Mouse (Mus musculus) mature B cell (primary cell): ENCODE results near the gene Sf3a1.
"Not testable (repeated sequence)": the region's sequence is repeated elsewhere in the genome, so short reads cannot be mapped to it uniquely, and the experiment has no call there.

Experiments
- in situ Hi-C: fragments of 300-500 bp; cut with MboI; formaldehyde crosslinking; loops from 2 replicates; pipeline ENCODE4 v1.14.3; 2019

Sf3a1 gene

DNA sequence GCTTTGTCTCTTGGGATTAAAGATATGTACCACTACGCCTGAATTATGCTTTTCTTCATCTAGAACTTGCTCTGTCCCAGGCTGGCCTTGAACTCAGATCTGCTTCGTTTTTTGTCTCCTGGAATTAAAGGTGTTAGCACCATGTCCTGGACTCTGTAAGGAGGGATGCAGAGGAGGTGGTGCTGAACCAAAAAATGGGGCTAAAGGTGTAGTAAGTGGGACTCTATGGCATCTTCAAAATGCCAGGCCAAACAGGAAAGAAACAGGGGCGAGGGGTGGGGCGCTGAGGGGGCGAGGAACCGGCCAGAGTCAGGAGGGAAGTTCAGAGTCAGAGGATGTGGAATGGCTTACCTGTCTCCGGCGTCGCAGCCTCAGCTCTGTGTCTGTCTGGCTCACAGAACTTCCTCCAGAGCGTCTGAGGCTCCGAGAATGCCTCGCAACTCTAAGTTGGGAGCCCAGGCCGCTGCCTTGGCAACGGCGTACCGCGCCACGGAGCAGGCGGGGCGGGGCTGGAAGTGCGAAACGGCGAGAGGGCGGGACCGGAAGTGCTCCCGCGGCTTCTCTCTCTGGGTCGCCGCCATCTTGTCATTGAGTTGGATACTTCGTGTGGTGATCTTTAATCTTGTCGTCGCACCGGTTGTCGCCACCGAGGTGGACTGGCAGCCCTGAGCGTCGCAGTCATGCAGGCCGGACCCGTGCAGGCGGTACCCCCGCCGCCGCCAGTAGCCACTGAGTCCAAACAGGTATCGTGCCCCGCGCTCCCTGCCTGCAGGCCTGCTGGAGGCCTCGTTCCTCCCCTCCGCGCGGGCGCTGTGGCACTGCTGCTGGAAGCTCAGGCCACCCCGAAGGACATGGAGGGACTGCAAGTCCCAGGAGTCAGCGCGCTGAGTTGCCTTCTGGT is at the start of gene Sf3a1, which contains the start of gene Ccdc157:
Gene Sf3a1 (plus strand): TSS at position 543 of the 901 bp plus-strand sequence.
Gene Ccdc157 (minus strand): TSS at position 486 of the 901 bp plus-strand sequence.
- in situ Hi-C loops = no loop called here

DNA sequence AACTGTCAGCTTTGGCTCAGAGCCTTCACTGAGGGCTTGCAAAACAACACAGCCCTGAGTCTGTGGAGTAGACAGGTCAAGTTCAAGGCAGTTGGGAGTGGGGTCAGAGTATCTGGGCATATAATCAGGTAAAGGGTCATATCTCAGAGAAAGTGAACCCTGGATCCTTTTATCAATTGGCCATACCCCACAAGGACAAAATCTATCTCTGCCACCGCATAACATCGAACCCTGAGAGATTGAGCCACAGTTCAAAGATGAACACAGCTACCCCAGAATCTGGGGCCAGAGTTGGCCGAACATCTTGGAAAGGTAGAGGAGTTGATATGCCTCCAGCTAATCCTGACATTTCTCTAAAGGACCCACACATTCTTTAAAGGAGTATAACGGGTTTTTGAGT is 48.1 kb upstream of the Sf3a1 start:
- in situ Hi-C loops = no loop called here

DNA sequence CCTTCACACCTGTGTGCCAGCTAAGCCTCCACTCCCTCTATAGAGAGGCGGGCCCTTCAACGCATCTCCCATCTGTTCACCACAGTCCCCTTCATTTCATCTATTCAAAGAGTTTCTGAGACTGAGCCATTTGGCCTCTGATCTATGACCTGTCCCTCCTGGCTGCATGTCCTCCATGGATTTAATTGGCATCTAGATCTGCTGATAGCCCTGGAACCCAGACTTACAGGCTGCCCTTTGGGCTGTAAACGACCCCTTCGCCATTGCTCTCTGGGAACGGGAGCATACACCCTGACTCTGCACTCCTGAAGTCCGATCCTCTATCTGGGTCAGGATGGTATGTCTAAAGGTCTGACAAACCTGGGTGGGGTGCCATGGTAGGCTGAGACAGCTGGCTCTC is 47.3 kb upstream of the Sf3a1 start:
- in situ Hi-C loops = no loop called here

DNA sequence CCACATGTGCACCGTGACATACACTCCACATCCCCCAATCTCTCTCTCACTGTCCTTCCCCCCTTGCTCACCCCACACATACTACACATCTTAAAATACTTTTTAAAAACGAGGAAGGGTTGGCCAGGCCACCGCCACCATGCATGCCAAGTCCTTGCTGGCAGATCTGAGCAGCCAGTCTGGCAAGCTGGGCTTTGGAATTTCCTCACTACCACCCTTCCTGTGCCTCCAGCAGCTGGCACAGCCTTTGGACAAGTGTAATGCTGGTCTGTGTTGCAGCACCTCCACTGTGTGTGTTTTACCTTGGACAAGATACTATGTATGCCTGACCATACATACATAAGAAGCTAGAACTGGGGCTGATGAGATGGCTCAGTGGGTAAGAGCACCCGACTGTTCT is 46.7 kb upstream of the Sf3a1 start:
- in situ Hi-C loops = no loop called here

DNA sequence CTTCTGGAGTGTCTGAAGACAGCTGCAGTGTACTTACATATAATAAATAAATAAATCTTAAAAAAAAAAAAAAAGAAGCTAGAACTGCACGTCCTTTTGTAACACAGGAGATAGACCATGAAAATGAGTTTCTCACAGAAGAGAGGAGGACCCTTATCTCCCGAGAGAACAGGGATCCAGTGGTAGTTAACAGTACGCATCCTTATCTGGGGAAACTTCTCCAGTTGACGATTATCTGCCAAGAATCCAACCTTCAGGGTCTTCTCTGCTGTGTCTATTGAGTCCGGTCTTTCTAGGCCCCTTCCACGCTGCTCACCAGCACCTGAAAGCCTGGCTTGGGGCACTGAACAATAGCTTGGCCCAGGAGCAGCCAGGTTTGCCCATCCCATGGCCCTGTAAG is 46.2 kb upstream of the Sf3a1 start:
- in situ Hi-C loops = no loop called here

DNA sequence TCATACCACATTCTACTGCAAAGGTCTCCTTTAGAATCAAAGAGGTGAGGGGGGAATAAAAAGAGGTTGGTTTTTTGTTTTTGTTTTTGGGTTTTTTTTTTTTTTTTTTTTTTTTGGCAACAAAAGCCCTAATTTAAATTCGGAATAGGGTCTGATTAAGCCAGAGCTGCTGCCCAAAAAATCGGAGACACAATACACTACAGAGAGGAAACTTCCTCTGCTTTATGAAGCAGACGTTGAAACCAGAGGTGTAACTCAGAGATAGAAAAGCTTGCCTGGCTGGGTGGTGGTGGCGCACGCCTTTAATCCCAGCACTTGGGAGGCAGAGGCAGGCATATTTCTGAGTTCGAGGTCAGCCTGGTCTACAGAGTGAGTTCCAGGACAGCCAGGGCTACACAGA is 45.6 kb upstream of the Sf3a1 start:
- in situ Hi-C loops = not testable (repeated sequence)

DNA sequence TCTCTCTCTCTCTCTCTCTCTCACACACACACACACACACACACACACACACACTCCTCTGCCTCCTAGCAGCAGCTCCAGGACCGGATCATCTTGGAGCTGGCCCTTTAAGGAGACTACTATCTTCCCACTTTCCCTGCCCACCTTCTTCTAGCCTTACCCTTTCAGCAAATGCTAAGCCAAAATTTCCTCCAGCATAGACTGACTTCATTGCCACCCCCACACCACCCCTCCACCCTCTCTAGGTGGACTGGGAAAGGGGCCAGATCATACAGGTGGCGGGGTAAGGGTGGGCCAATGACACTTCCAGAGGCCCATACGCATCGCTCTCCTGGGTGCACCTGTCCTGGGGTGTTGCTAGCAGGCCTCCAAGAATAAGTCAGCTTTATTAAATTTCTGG is 44.7 kb upstream of the Sf3a1 start:
- in situ Hi-C loops = no loop called here

DNA sequence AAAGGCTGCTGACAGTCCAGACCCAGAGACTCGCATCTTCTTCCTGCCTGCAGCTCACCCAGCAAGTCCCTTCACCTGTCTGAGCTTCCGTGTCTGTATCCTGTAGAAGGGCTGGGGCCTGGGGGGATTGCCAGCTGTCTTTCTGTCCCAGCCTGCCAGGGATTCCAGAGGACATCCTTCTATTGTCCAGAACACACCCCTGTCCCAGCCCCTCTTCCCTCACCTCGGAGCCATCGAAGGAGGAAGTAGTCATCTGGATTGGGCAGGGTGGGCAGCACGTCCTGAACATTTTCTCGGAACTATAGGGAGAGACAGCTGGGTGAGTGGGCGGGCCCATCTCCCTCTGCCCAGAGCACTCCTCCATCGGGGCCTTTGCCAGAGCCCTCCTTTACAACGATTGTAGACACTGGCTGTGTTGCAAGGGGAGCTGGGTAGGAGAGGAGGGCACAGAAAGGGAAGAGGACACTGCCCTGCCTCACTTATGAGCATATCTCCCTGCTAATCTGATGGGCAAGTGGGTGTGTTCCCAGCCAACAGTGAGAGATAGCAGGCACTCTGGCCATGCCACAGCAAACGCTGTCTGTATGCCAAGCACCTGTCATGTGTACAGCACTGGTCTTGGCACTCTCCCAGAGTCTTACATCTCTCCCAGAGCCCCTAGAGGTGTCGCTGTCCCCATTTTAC is 43.5 kb upstream of the Sf3a1 start:
- in situ Hi-C loops = no loop called here

DNA sequence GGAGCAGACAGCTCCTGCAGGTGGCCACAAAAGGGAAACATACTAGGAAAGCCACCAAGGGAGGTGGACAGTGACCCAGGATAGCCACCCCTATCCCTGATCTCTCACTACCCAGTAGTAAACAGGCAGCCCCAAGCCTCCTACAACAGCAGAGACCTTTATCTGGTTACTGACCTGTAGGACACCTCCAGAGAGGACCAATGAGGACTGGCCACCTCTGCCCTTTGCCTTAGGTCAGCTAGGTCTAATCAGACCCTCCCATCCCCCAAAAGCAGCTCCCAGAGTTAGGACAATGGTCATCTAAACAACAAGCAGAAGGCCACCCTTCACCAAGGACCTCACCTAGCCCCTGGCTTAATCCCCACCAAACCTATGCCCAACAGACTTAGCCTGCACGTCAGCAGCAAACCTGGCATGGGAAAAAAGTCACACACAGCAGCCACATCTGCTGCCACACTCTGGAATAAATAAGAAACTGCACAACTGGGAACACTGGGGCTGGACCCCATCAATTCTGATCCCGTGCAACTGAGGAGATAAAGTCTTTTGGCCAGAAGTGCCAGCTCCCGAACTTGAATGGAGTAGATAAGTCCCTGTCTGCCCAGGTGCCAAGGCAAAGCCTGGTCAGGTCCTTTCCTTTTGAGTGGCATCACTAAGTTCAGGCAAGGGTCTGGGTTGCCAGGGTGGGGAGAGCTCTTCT is 42.6 kb upstream of the Sf3a1 start:
- in situ Hi-C loops = no loop called here

DNA sequence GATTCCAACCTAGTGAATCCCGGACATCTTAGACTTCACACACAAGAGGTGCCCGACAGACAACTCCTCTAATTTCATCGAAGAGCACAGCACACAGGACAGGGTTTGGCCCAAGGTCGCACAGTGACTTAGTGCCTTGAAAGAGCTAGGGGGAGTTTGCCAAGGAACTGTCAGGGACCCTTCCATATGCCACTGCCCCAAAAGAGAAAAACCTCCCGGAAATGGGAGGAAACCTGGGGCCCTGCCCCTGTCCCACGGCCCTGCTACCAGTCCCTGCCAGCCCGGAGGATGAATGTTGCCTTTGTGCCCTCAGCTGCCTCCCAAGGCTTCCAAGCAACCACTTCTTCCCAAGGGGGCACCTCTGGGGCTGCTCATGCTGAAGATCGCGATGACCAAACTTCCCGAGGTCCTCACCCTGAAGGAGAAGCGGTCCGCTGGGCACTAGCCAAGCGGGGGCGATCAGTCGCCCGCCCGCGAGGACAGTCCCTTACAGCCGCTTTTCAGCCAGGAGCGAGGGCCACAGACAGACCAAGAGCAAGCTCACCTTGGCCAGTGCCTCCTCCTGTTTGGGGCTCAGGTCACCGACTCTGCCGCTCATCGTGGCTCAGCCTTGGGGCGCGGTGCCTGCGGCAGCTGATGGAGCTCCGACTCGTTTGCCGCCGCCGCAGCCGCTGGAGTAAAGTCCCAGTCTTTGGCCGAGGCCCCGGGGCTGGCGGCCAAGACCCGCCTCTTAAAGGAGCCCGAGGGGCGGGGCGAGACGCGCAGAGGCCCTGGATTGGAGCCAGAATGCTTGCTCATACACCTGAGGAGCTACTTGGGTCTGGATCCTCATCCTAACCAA is 41.8 kb upstream of the Sf3a1 start:
- in situ Hi-C loops = no loop called here

DNA sequence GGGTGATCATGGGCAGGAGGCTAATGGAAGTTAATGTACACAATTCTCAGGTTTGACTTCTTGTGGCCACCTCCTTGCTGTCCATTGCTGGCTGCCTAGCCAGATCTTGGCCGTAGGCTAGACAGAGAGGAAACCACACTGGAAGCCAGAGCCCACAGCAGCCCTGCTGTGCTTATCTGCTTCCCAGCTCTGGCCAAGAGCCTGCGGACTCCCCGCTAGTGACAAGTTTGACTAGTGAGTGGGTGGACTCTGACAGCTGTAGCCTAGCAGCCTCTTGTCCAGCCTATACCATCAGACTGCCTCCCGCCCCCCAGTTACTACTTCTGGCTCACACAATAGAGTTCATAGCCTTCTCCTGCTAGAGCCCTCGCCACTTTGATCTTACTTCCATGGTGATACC is 40.5 kb upstream of the Sf3a1 start:
- in situ Hi-C loops = no loop called here

DNA sequence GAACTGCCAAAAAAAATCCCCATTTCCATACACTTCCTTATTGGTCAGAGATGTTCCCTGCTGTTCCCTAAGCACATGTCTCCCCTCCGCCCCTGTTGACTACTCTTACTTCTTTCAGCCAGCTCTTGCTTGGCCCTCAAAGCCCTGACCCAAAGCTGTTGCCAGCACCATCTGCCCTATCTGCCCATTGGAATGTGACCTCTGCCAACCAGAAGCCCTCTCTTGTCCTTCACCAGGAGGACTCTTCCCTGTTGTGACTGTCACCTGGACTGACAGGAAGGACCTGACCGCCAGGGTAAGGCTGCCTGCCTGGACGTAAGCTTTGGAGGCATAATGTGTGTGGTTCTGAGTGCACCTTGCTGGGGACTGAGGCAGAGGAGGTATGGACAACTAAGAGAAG is 38.5 kb upstream of the Sf3a1 start:
- in situ Hi-C loops = no loop called here

DNA sequence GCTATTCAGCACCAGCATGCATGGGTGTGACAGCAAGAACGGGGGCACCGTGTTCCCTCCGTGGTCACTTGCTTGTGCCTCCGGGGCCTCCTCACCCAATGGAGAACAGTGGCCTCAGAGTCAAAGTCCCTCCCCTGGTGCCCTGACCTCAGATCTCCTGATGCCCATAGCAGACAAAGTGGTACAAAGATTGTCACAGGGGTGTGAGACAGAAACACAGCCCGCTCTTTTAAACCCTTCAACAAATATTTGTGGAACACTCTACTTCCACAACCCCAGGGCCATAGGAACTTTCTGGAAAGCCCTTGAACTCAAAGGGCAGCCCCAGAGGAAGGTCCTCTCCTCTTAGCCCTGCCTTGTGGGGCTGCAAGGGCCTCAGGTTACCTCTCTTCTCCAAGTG is 37.9 kb upstream of the Sf3a1 start:
- in situ Hi-C loops = no loop called here

DNA sequence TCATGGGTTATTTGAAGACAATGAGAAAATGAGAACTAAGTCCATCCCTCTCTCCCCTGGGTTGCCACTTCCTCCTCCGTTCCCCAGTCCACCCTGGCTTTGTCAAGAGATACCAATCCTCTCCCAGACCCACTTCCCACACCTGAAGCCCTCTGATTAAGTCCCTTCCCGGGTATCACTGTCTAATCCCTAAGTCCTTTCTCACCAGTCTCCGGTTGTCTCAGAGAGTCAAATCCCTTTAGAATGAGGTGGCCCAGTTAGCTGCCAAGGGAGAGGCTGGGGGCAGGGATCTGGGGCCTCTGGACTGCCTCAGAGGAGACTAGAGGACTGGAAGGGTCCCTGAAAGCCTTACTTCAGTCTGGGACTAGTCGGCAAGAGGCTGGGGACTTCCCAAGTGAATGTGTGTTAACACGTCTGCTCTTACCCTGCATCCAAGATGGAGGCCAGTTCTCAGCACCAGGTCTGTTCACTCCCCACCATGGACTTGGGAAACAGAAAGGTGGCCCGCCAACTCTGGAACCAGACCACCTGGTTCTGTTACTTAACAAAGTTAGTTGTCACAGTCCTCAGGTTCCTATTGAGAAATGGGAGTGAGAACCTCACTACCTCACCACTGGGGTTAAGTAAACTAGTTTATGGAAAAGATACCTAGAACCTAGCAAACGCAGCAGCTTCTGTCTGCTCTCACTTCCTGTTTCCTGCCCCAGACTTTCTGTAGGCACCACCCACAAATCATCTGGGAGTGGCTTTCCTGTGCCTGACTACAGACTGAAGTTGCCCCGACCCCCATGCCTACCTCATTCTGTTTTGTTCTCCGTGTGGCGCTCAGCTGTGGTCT is 37.2 kb upstream of the Sf3a1 start, which contains the start of gene Sec14l2:
Gene Sec14l2 (minus strand): TSS at position 674 of the 838 bp plus-strand sequence.
- in situ Hi-C loops = no loop called here

DNA sequence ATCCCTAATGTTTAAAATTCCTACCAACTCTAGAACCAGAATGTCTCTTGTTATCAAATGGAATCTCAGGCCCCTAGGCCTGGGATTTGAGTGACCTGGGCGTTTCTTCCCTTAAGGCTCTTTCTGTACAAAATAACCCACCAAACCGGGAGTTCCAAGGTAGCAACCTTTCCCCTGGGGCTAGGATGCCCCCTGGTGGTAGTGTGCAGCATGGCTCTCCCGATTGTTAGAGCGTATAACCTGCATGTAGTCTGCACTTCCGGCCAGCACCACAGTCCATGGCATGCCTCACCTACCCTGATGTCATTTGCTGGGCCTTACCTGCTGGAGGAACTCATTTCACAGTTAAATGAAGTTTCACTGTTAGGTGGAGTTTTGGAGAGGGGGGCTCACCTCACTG is 36.2 kb upstream of the Sf3a1 start:
- in situ Hi-C loops = no loop called here

DNA sequence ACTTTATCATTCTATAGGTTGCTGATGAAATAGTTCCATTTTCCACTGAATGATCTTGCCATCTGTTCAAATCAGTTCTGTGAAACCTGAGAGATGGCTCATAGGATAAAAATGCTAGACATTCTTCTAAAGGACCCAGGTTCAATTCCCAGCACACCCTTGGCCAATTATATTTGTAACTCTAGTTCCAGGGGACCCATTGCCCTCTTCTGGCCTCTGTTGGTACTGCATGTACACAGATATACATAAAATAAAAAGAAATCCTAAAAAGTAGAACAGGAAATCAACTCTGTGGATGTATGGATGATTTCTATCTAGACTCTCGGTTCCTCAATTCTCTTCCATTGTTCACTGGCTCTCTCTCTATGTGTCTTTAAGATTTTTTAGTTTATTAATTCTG is 33.1 kb upstream of the Sf3a1 start:
- in situ Hi-C loops = no loop called here

DNA sequence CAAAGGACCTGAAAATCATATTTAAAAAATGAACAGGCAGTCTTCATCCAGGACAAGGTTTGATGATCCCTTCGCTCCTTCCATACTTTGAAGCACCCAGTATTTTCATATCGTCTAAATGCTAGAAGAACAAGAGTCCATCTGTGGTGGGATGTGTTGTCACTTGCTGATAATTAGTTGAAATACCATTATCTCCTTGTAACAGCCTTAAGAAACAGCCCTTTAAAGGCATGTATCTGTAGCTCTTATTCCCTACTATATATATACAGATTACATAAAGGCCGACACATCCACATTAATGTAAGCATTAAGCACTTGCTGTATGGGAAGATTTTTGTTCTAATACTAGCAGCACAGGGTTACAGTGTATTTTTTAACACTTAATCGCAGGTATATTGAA is 31.7 kb upstream of the Sf3a1 start:
- in situ Hi-C loops = not testable (repeated sequence)

DNA sequence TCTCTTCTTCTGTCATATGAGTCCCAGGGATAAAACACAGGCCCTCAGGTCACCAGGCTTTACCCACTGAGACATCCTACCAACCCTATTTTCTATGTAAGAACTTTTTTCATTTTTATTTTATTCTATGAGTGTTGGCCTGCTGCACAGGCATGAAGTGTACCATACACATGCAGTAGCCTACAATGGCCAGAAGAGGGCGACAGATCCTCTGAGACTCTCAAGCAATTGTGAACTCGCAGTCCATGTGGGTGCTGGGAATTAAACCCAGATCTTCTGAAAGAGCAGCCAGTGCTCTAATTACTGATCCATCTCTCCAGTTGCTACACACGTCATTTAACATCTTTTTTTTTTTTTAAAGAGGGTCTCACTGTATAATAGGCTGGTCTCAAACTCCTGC is 26.7 kb upstream of the Sf3a1 start:
- in situ Hi-C loops = no loop called here

DNA sequence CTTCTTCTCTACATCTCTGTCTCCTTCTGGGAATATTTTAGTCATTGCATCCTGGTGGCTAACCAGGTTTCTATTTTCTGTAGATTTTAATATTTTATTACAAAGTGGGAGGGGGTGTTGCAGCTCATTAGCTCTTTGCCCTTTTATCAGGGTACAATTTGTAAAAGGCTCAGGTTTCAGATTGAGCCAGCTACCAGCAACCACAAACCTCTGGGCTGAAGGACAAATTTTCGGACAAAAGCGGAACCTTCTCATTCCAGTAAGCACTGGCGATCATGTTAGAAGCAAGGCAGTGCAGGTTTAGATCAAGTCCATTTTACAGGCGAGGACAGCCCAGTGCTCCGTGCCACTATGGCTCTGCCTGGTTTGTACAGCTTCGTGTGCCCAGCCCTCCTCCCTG is 25.8 kb upstream of the Sf3a1 start:
- in situ Hi-C loops = no loop called here
